Mouse (Mus musculus) layer of hippocampus, adult 11-12 months (tissue): ENCODE data around the gene Clec4a1.

Experiments used
- DNase-seq: peaks from one replicate; pipeline ENCODE4 v3.0.0; 2022; ENCODE audit warnings: low spot score

Gene Clec4a1

GRCm38 (mm10) chr6:122921451-122921850 lies at the start of gene Clec4a1:
Gene Clec4a1 (plus strand): TSS chr6:122921848.
- peak; percentile 4 for DNase-seq

GRCm38 (mm10) chr6:122872800-122873199 lies 48.8 kb upstream of the Clec4a1 start:
- no peak for DNase-seq

- DNase-seq, result peak; percentile 99
Observed at GRCm38 (mm10) chr6:122873871-122874719, 47.6 kb upstream of the Clec4a1 start, which contains the start of gene Necap1. Gene Necap1 (plus strand): TSS chr6:122874474.

GRCm38 (mm10) chr6:122874720-122875389 lies 46.8 kb upstream of the Clec4a1 start:
- no peak for DNase-seq

DNA sequence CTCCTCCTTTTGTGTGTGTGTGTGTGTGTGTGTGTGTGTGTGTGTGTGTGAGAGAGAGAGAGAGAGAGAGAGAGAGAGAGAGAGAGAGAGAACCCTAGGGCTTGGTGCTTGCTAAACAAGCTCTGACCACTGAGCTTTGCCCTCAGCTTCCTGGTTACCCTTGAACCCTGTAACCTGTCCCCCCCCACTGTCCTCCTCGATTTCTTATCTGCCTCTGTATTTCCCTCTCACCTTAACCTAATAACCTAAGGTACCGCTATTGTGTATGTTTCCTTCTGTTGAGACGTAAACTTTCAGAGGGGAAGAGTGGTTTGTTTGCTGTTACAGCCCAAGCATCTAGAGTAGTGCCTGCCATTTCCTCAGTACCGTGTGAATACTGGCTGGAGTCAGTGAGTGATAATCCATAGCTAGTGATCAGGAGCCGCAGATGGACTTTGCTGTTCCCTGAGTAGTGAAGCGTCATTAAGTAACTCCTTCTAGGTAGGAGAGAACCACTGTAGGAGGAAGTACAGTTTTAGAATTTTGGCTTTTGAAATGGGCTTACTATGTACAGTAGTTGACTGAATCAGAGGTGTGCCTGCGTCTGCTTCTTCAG lies 42.4 kb upstream of the Clec4a1 start:
- no peak for DNase-seq

- DNase-seq, result no peak
Observed at GRCm38 (mm10) chr6:122879781-122880505, 41.7 kb upstream of the Clec4a1 start.

- DNase-seq, result no peak
Observed at GRCm38 (mm10) chr6:122881287-122881686, 40.4 kb upstream of the Clec4a1 start.

DNA sequence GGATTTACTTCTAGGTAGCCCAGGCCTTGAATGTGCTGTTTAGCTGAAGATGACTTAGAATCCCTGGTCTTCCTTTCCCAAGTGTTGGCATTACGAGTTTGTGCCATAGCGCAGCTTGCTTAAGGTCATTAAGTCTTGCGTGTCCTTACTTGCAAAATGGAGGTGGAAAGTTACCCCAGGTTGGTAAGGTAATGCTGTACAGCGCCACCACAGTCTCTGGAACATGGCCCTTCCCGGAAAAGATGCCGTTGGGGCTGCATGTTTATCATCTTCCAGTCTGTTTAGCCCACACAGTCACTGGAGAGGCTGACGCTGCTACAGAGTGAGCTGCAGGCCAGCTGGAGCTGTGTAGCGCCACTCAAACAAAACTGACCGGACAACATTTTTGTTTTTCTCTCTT lies 38.0 kb upstream of the Clec4a1 start:
- no peak for DNase-seq

GRCm38 (mm10) chr6:122889599-122889998 lies 32.0 kb upstream of the Clec4a1 start:
- no peak for DNase-seq

GRCm38 (mm10) chr6:122892442-122893049 lies 29.1 kb upstream of the Clec4a1 start:
- DNase-seq, result peak; percentile 56

GRCm38 (mm10) chr6:122919922-122920321 lies 1.7 kb upstream of the Clec4a1 start:
- no peak for DNase-seq

DNA sequence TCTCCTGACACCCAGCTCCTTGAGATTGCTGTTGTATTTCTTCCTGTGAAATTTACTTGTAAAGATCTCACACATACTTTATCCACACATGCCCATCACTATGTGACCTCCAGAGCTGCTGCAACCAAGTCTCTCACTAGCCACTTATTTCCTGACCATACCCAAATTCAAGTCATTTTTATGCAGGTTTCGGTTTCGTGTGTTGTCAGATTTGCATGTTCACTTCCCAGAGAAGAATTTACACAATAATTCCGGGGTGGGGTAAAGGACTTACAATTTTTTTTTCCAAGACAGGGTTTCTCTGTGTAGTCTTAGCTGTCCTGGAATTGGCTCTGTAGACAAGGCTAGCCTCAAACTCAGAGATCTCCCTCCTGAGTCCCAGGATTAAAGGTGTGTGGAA lies 13.2 kb downstream of the Clec4a1 start:
- no peak for DNase-seq

- no peak for DNase-seq
Observed at GRCm38 (mm10) chr6:122939618-122940017, 18.0 kb downstream of the Clec4a1 start.

DNA sequence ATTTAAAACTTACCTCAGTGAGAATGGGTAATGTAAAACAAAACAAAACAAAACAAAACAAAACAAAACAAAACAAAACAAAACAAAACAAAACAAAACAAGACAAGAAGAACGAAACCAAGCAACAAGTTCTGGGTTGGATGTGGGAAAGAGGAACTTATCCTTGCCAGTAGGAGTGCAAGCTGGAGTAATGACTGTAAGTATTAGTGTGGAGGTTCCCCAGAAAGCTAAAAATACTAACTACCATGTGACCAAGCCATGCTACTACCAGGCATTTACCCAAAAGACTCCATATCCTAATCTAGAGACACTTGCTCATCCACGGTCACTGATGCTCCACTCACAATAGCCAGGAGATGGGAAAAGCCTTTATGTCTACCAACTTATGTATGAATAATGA lies 25.1 kb downstream of the Clec4a1 start:
- DNase-seq, result no peak

DNA sequence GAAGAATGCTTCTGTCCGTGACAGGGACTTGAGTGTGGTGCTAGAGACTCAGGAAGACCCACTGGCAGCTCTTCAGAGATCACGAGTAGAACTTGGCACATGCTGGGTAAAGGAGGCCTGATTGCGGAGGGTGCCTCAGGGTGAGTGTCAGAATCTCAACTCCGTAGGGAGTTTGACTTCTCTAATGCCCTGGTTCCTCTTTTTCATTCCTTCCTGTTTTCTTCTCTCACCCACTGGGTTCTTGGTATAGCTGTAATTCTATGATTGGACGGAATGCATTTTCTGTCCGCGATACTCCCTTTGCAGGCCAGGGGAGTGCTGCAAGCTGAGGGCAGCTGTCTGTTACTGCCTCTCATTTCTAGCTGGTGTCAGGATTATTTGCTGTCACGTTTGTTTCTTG lies 30.8 kb downstream of the Clec4a1 start, which contains the start of gene Clec4a3:
Clec4a3 (plus strand) TSS at position 115 of the 400 bp plus-strand sequence.
- DNase-seq, result peak; percentile 17

DNA sequence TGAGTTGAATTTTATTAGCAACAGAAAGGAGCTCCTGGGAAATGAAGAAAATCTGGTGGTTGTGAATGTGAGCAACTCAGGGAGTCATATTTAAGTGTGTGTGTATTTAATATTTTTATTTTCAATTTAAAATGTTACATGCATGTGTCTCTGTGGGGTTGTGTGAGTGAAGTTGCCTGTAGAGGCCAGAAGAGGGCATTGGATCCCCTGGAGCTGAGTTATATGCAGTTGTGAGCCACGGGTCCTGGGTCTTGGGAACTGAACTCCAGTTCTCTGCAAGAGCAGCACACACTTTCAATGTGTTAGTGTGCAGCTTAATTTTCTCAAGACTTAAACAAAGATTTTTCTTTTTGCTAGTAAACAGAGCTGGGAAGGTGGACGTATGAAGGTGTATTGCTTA lies 42.9 kb downstream of the Clec4a1 start:
- no peak for DNase-seq

- DNase-seq, result no peak
Observed at GRCm38 (mm10) chr6:122969048-122969447, 47.4 kb downstream of the Clec4a1 start.
